Mouse (Mus musculus): Measurements from ENCODE around the gene Hkdc1. TPM values are rescaled to one million over a fixed set of nuclear protein-coding genes. Genes with fewer than 3 reads are reported as not detected.
"Not testable (repeated sequence)": the region's sequence is repeated elsewhere in the genome, so short reads cannot be mapped to it uniquely, and the experiment has no call there.

Hkdc1 gene
- polyA plus RNA-seq (2014; fragmentation: Nextera tagmentation; extraction: Ambion mirVana), result 0.15 and 0.16 TPM in 2 replicates

GRCm38 (mm10) chr10:62422255-62422654, at the start of gene Hkdc1:
Gene Hkdc1, minus strand, starts transcription at chr10:62422491.
- no peak for ATAC-seq
- no peak for DNase-seq (ENCODE audit: low spot score)
- WGBS, result 57% methylated on average over 15 of the region's 15 CpGs
- Histone ChIP-seq H3K27me3 (replicated peaks; ENCODE audit: control insufficient read depth, insufficient read depth, low read length) (no peaks in the 10 kb centered on the region), H3K9ac (ENCODE audit: low read length) (no peak within 1 kb of the TSS), H3K27ac (ENCODE audit: low read depth, low read length) (no peak within 1 kb of the TSS), H3K4me1 (ENCODE audit: control insufficient read depth, insufficient read depth, low read length) (no peaks in the 10 kb centered on the region), H3K4me2 (ENCODE audit: low read length) (no peak within 1 kb of the TSS), H3K36me3 (ENCODE audit: control insufficient read depth, insufficient read depth, low read length) (no peaks in the 10 kb centered on the region), H3K4me3 (ENCODE audit: low read depth, low read length) (no peak within 1 kb of the TSS), H3K9me3 (replicated peaks; ENCODE audit: control insufficient read depth, low read length) (no peaks in the 10 kb centered on the region)

DNA sequence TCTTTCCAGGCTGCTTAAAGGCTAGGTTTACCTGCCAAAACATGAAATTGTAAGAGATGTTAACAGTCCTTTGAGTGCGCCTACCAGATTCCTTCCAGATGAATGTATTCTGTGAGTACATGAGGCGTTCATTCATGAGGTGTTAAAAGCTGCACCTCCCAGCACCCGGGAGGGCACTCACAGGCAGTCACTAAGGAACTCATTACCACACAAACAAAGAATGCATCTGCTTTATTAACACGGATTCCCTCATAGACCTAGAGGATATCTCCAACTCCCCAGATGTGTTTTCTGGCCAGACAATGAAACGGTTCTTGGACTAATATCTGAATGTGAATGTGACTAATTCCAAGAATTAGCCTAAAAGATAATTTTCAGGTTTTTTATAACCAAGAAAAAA, 48.8 kb upstream of the Hkdc1 start:
- Histone ChIP-seq H3K4me1 (ENCODE audit: control insufficient read depth, insufficient read depth, low read length) (peaks cover 5% of the 10 kb centered on the region; the same call in 1 of the 2 replicates), H3K27ac (ENCODE audit: low read depth, low read length) (no peak overlapping the region), H3K36me3 (ENCODE audit: control insufficient read depth, insufficient read depth, low read length) (peaks cover 10% of the 10 kb centered on the region; the same call in 1 of the 2 replicates), H3K4me3 (ENCODE audit: low read depth, low read length) (no peak overlapping the region), H3K27me3 (replicated peaks; ENCODE audit: control insufficient read depth, insufficient read depth, low read length) (no peaks in the 10 kb centered on the region), H3K4me2 (ENCODE audit: low read length) (no peak overlapping the region), H3K9ac (ENCODE audit: low read length) (no peak overlapping the region), H3K9me3 (replicated peaks; ENCODE audit: control insufficient read depth, low read length) (no peaks in the 10 kb centered on the region)
- ATAC-seq (no peak), DNase-seq (ENCODE audit: low spot score) (peak; percentile 14)
- WGBS, result 19% methylated on average over 5 of the region's 5 CpGs

- Histone ChIP-seq H3K27me3 (replicated peaks; ENCODE audit: control insufficient read depth, insufficient read depth, low read length) (no peaks in the 10 kb centered on the region), H3K36me3 (ENCODE audit: control insufficient read depth, insufficient read depth, low read length) (peaks cover 8% of the 10 kb centered on the region; the same call in 1 of the 2 replicates), H3K9me3 (replicated peaks; ENCODE audit: control insufficient read depth, low read length) (no peaks in the 10 kb centered on the region), H3K4me3 (ENCODE audit: low read depth, low read length) (no peak overlapping the region), H3K27ac (ENCODE audit: low read depth, low read length) (no peak overlapping the region), H3K4me1 (ENCODE audit: control insufficient read depth, insufficient read depth, low read length) (peaks cover 5% of the 10 kb centered on the region; the same call in 1 of the 2 replicates), H3K9ac (ENCODE audit: low read length) (no peak overlapping the region), H3K4me2 (ENCODE audit: low read length) (no peak overlapping the region)
- no peak for DNase-seq (ENCODE audit: low spot score)
- no peak for ATAC-seq
- 95% methylated on average over 4 of the region's 4 CpGs for WGBS
These were observed 47.4 kb upstream of the Hkdc1 start for GRCm38 (mm10) chr10:62469736-62470135.

DNA sequence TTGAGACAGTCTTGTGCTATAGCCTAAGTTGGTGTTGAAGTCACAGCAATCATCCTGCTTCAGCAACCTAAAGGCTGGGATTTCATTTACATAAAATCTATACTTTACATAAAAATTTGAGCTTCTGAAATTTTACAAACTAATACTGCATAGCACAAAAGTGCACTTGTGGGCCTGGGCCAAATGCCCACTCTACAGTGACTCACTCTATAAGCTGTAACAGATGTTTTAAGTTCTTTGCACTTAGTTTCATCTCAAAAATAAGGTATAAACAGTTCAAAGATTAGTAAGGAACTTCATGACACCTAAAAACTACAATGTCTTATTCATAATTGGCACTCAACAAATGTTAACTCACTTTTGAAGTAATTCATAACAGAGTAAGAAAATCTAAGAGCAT, 39.0 kb upstream of the Hkdc1 start:
- Histone ChIP-seq H3K36me3 (ENCODE audit: control insufficient read depth, insufficient read depth, low read length) (peaks cover 47% of the 10 kb centered on the region), H3K27me3 (replicated peaks; ENCODE audit: control insufficient read depth, insufficient read depth, low read length) (no peaks in the 10 kb centered on the region), H3K4me2 (ENCODE audit: low read length) (no peak overlapping the region), H3K9ac (ENCODE audit: low read length) (no peak overlapping the region), H3K4me1 (ENCODE audit: control insufficient read depth, insufficient read depth, low read length) (no peaks in the 10 kb centered on the region), H3K4me3 (ENCODE audit: low read depth, low read length) (no peak overlapping the region), H3K9me3 (replicated peaks; ENCODE audit: control insufficient read depth, low read length) (no peaks in the 10 kb centered on the region), H3K27ac (ENCODE audit: low read depth, low read length) (no peak overlapping the region)
- DNase-seq (ENCODE audit: low spot score) (no peak), ATAC-seq (no peak)

DNA sequence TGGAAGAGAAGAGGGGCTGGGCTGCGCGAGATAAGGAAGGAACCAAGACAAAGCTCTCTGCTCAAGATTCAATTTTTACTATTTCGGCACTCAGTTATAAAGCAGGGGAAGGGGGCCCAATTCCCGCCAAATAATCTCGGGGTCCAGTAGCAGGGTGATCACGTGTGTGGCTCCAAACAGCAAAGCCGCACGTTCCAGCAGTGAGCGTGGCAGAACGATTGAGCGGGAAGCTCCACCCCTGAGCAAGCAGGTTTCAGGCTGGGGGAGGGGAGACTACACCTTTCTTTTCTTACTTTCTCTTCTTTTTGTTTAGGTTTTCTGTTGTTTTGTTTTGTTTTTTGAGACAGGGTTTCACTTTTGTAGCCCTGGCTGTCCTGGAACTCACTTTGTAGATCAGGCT, 29.7 kb upstream of the Hkdc1 start:
- WGBS, result 62% methylated on average over 11 of the region's 11 CpGs
- H3K36me3 ChIP-seq (ENCODE audit: control insufficient read depth, insufficient read depth, low read length), result peaks cover 26% of the 10 kb centered on the region

GRCm38 (mm10) chr10:62450280-62450640, 28.0 kb upstream of the Hkdc1 start:
- peak overlapping the region; percentile 76 for H3K27ac ChIP-seq (ENCODE audit: low read depth, low read length)
- H3K9me3 ChIP-seq (replicated peaks; ENCODE audit: control insufficient read depth, low read length), result no peaks in the 10 kb centered on the region
- ATAC-seq (no peak; the same call in 1 of the 2 replicates), DNase-seq (ENCODE audit: low spot score) (no peak)
- WGBS, result 39% methylated on average over 18 of the region's 18 CpGs
- H3K27me3 ChIP-seq (replicated peaks; ENCODE audit: control insufficient read depth, insufficient read depth, low read length), result no peaks in the 10 kb centered on the region
- H3K36me3 ChIP-seq (ENCODE audit: control insufficient read depth, insufficient read depth, low read length), result peaks cover 28% of the 10 kb centered on the region
- H3K4me3 ChIP-seq (ENCODE audit: low read depth, low read length), result peak overlapping the region; percentile 79
- peaks cover 10% of the 10 kb centered on the region; the same call in 1 of the 2 replicates for H3K4me1 ChIP-seq (ENCODE audit: control insufficient read depth, insufficient read depth, low read length)
- H3K4me2 ChIP-seq (ENCODE audit: low read length), result peak overlapping the region; percentile 63
- H3K9ac ChIP-seq (ENCODE audit: low read length), result peak overlapping the region; percentile 84

More for the DNA sequence above, 29.7 kb upstream of the Hkdc1 start:
- not testable (repeated sequence) for H3K9me3 ChIP-seq (replicated peaks; ENCODE audit: control insufficient read depth, low read length); DNase-seq (ENCODE audit: low spot score); H3K27ac ChIP-seq (ENCODE audit: low read depth, low read length); H3K27me3 ChIP-seq (replicated peaks; ENCODE audit: control insufficient read depth, insufficient read depth, low read length); H3K4me2 ChIP-seq (ENCODE audit: low read length); H3K4me3 ChIP-seq (ENCODE audit: low read depth, low read length); ATAC-seq; H3K9ac ChIP-seq (ENCODE audit: low read length)
- peaks cover 10% of the 10 kb centered on the region; the same call in 1 of the 2 replicates for H3K4me1 ChIP-seq (ENCODE audit: control insufficient read depth, insufficient read depth, low read length)

DNA sequence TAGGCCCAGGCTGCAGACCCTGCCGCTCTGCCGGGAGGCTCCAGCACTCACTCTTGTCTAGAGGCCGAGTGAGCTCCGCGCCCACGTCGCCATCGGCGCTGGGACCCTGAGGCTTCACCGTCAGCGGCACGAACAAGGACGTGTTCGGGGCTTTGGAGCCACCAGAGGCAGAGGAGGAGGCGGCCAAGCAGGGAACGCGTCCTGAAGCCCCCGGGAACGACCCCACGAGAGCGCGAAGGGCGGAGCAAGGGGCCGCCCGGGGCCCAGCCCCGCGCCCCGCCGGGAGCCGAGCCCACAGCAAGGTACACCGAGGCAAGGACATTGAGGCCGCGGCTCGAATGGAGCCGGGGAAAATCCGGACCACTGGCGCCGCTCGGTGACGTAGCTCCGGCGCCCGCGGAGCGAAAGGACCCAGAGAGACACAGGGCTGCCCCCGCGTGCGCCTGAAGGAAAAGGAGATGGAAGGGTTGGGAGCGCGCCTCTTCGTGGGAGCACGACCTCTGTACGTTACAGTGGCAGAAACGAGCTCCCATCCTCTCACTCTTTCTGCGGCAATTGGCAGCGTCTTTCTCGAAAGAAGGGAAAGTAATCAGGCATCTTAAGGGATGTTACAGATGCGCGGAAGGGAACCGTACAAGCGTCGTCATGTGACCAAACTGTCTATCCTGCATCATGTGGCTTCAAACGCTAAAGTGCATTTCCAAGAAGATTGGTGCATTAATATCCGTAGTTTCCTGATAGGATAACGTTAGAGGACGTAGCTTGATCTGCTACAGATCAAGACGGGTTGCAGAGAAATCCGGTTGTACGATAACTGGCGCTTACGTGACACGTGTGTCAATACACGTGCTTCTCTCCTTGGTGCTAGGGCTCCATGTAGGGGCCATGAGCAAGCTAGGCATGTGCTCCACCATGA, 27.3 kb upstream of the Hkdc1 start, which contains the start of the genes 4930507D05Rik and Supv3l1:
Gene 4930507D05Rik, plus strand, starts transcription at position 126 of the 916 bp plus-strand sequence.
Gene Supv3l1, minus strand, starts transcription at position 375 of the 916 bp plus-strand sequence.
- ATAC-seq (peak; percentile 95), DNase-seq (ENCODE audit: low spot score) (peak; percentile 96)
- H3K4me2 ChIP-seq (ENCODE audit: low read length), result peak within 1 kb of the TSS; percentile 63
- peak within 1 kb of the TSS; percentile 76 for H3K27ac ChIP-seq (ENCODE audit: low read depth, low read length)
- no peaks in the 10 kb centered on the region for H3K9me3 ChIP-seq (replicated peaks; ENCODE audit: control insufficient read depth, low read length)
- H3K4me1 ChIP-seq (ENCODE audit: control insufficient read depth, insufficient read depth, low read length), result peaks cover 10% of the 10 kb centered on the region; the same call in 1 of the 2 replicates
- H3K36me3 ChIP-seq (ENCODE audit: control insufficient read depth, insufficient read depth, low read length), result peaks cover 30% of the 10 kb centered on the region
- peak within 1 kb of the TSS; percentile 79 for H3K4me3 ChIP-seq (ENCODE audit: low read depth, low read length)
- under 1% methylated on average over 73 of the region's 73 CpGs for WGBS
- H3K9ac ChIP-seq (ENCODE audit: low read length), result peak within 1 kb of the TSS; percentile 84
- no peaks in the 10 kb centered on the region for H3K27me3 ChIP-seq (replicated peaks; ENCODE audit: control insufficient read depth, insufficient read depth, low read length)

GRCm38 (mm10) chr10:62430427-62430826, 8.1 kb upstream of the Hkdc1 start:
- H3K27ac ChIP-seq (ENCODE audit: low read depth, low read length), result no peak overlapping the region
- H3K27me3 ChIP-seq (replicated peaks; ENCODE audit: control insufficient read depth, insufficient read depth, low read length), result no peaks in the 10 kb centered on the region
- DNase-seq (ENCODE audit: low spot score) (no peak), ATAC-seq (no peak)
- H3K9me3 ChIP-seq (replicated peaks; ENCODE audit: control insufficient read depth, low read length), result no peaks in the 10 kb centered on the region
- no peak overlapping the region for H3K9ac ChIP-seq (ENCODE audit: low read length)
- no peak overlapping the region for H3K4me3 ChIP-seq (ENCODE audit: low read depth, low read length)
- 95% methylated on average over 5 of the region's 5 CpGs for WGBS
- H3K36me3 ChIP-seq (ENCODE audit: control insufficient read depth, insufficient read depth, low read length), result peaks cover 76% of the 10 kb centered on the region
- H3K4me2 ChIP-seq (ENCODE audit: low read length), result no peak overlapping the region
- H3K4me1 ChIP-seq (ENCODE audit: control insufficient read depth, insufficient read depth, low read length), result no peaks in the 10 kb centered on the region

Measured in forebrain, embryonic 14.5 days (tissue).